9 mouse cellular contexts compared by ENCODE assay signal in genomic region chr10:76203798-76204283, GRCm38 (mm10). TPM values are rescaled to one million over a fixed set of nuclear protein-coding genes. Genes with fewer than 3 reads are reported as not detected.
DNase-seq lines count a peak whose midpoint lies in the region; ATAC-seq and TF ChIP-seq lines count a peak whose summit lies in the region.
"Had no signal": no experiment of that assay in that cellular context is flagged by ENCODE, and none has a peak within 500 bp of the region (broad histone marks: within the 10 kb centered on the region; RNA-seq: fewer than 3 reads in every experiment).

No protein-coding gene starts in this region.

- H3K9me3 ChIP-seq in embryonic facial prominence, embryonic 14.5 days (ENCODE audit: control insufficient read depth, low read length): no peaks in the 10 kb centered on the region
- H3K9me3 ChIP-seq in hindbrain, embryonic 15.5 days: no peaks in the 10 kb centered on the region
- no peaks in the 10 kb centered on the region for H3K9me3 ChIP-seq in limb, embryonic 13.5 days
- no peaks in the 10 kb centered on the region for H3K9me3 ChIP-seq in midbrain, postnatal 0 days (ENCODE audit: low read length)

- peak; percentile 71 for TF ChIP-seq CTCF in midbrain, postnatal 0 days (IDR thresholded peaks at IDR 0.05)

- H3K27ac ChIP-seq in embryonic facial prominence, embryonic 14.5 days (replicated peaks; ENCODE audit: low read depth, low read length): no peak overlapping the region
- H3K27ac ChIP-seq in hindbrain, embryonic 15.5 days (replicated peaks): no peak overlapping the region
- no peak overlapping the region for H3K27ac ChIP-seq in limb, embryonic 13.5 days
- H3K27ac ChIP-seq in midbrain, postnatal 0 days (ENCODE audit: low read depth, low read length): no peak overlapping the region

- H3K27me3 ChIP-seq in embryonic facial prominence, embryonic 14.5 days (replicated peaks; ENCODE audit: control insufficient read depth, insufficient read depth, low read length): no peaks in the 10 kb centered on the region
- H3K27me3 ChIP-seq in hindbrain, embryonic 15.5 days: no peaks in the 10 kb centered on the region
- H3K27me3 ChIP-seq in limb, embryonic 13.5 days: no peaks in the 10 kb centered on the region
- no peaks in the 10 kb centered on the region for H3K27me3 ChIP-seq in midbrain, postnatal 0 days (ENCODE audit: insufficient read depth, low read length)

- H3K36me3 ChIP-seq in embryonic facial prominence, embryonic 14.5 days (ENCODE audit: control insufficient read depth, insufficient read depth, low read length): peaks cover 28% of the 10 kb centered on the region
- H3K36me3 ChIP-seq in hindbrain, embryonic 15.5 days: peaks cover 24% of the 10 kb centered on the region
- peaks cover 25% of the 10 kb centered on the region for H3K36me3 ChIP-seq in limb, embryonic 13.5 days
- H3K36me3 ChIP-seq in midbrain, postnatal 0 days (ENCODE audit: insufficient read depth, low read length): peaks cover 17% of the 10 kb centered on the region

- peak overlapping the region; percentile 59 for H3K4me2 ChIP-seq in embryonic facial prominence, embryonic 14.5 days (ENCODE audit: low read depth, low read length)
- H3K4me2 ChIP-seq in hindbrain, embryonic 15.5 days: peak overlapping the region; percentile 59
- peak overlapping the region; percentile 63 for H3K4me2 ChIP-seq in limb, embryonic 13.5 days (replicated peaks)
- peak overlapping the region; percentile 46 for H3K4me2 ChIP-seq in midbrain, postnatal 0 days (ENCODE audit: low read depth, low read length, poor library complexity, severe bottlenecking)

- no peaks in the 10 kb centered on the region for H3K4me1 ChIP-seq in embryonic facial prominence, embryonic 14.5 days (ENCODE audit: control insufficient read depth, insufficient read depth, low read length)
- no peaks in the 10 kb centered on the region for H3K4me1 ChIP-seq in hindbrain, embryonic 15.5 days (replicated peaks)
- H3K4me1 ChIP-seq in limb, embryonic 13.5 days: no peaks in the 10 kb centered on the region
- H3K4me1 ChIP-seq in midbrain, postnatal 0 days (ENCODE audit: insufficient read depth, low read length): no peaks in the 10 kb centered on the region

- peak; percentile 53; the same call in 1 of the 2 replicates for ATAC-seq in embryonic facial prominence, embryonic 14.5 days (ENCODE audit: low read depth)
- peak; percentile 55 for ATAC-seq in hindbrain, embryonic 15.5 days (ENCODE audit: low FRiP score, low read depth)
- ATAC-seq in limb, embryonic 13.5 days (ENCODE audit: low FRiP score, low read depth): peak; percentile 36
- ATAC-seq in midbrain, postnatal 0 days (ENCODE audit: low FRiP score): peak; percentile 38; the same call in 1 of the 2 replicates
- ATAC-seq in activated CD4-positive, CD25-positive, alpha-beta regulatory T cell, adult 4 months: no peak

- H3K4me3 ChIP-seq in embryonic facial prominence, embryonic 14.5 days (ENCODE audit: low read depth, low read length): peak overlapping the region; percentile 35
- peak overlapping the region; percentile 36 for H3K4me3 ChIP-seq in hindbrain, embryonic 15.5 days
- peak overlapping the region; percentile 42 for H3K4me3 ChIP-seq in limb, embryonic 13.5 days
- peak overlapping the region; percentile 23 for H3K4me3 ChIP-seq in midbrain, postnatal 0 days (ENCODE audit: low read depth, low read length)

- peak; percentile 10 for DNase-seq in gastrocnemius, adult 18-20 months (ENCODE audit: low spot score)
- no peak for DNase-seq in gastrocnemius, postnatal 10 days
- DNase-seq in ZHBTc4 (ENCODE audit: low read depth, low spot score): peak; percentile 64
- peak; percentile 40 for DNase-seq in embryonic facial prominence, embryonic 14.5 days (ENCODE audit: low spot score)
- DNase-seq in midbrain, postnatal 0 days (ENCODE audit: low spot score): peak; percentile 71

- WGBS in embryonic facial prominence, embryonic 14.5 days: 14% methylated on average over 11 of the region's 18 CpGs
- WGBS in hindbrain, embryonic 15.5 days: 24% methylated on average over 17 of the region's 18 CpGs
- WGBS in limb, embryonic 13.5 days: 15% methylated on average over 18 of the region's 18 CpGs
- WGBS in midbrain, postnatal 0 days: 25% methylated on average over 17 of the region's 18 CpGs

- H3K9ac ChIP-seq in embryonic facial prominence, embryonic 14.5 days (ENCODE audit: low read depth, low read length): peak overlapping the region; percentile 59
- peak overlapping the region; percentile 32; the same call in 1 of the 2 replicates for H3K9ac ChIP-seq in hindbrain, embryonic 15.5 days
- H3K9ac ChIP-seq in limb, embryonic 13.5 days: peak overlapping the region; percentile 59
- H3K9ac ChIP-seq in midbrain, postnatal 0 days (replicated peaks; ENCODE audit: low read length, poor library complexity, severe bottlenecking): peak overlapping the region; percentile 48; the same call in 1 of the 2 replicates

RNA-seq across cellular contexts. Expression of gene Prmt2, which starts 33.8 kb away (rescaled TPM):
- 1 to 10 TPM; 2.7 to 4.2 TPM for total RNA-seq in gastrocnemius, adult 18-20 months (2021)
- 10 to 100 TPM in 1 of 2 experiments, 1 to 10 TPM in 1; 8.0 to 10.7 TPM for total RNA-seq in gastrocnemius, postnatal 10 days (2021)
- polyA plus RNA-seq in embryonic facial prominence, embryonic 14.5 days (2014; fragmentation: Nextera tagmentation; extraction: Ambion mirVana): 68.7 and 71.5 TPM in 2 replicates
- 321 and 338 TPM in 2 replicates for polyA plus RNA-seq in hindbrain, embryonic 15.5 days (2015; fragmentation: Nextera tagmentation; extraction: Ambion mirVana)
- 59.6 and 60.0 TPM in 2 replicates for polyA plus RNA-seq in limb, embryonic 13.5 days (2015; fragmentation: Nextera tagmentation; extraction: Ambion mirVana)
- 173 and 174 TPM in 2 replicates for total RNA-seq in midbrain, postnatal 0 days (2014; rRNA removed)
- 326 and 342 TPM in 2 replicates for polyA plus RNA-seq in midbrain, postnatal 0 days (2015; fragmentation: Nextera tagmentation; extraction: Ambion mirVana)
- polyA plus RNA-seq in activated CD4-positive, CD25-positive, alpha-beta regulatory T cell, adult 4 months (2017; shearing (Covaris generic)): 10 to 100 TPM; 21.6 to 23.1 TPM

RNA-seq across cellular contexts. Expression of gene S100b, which starts 49.8 kb away (rescaled TPM):
- total RNA-seq in gastrocnemius, adult 18-20 months (2021): 1 to 10 TPM; 1.2 to 3.5 TPM
- total RNA-seq in gastrocnemius, postnatal 10 days (2021): 1 to 10 TPM; 7.9 to 9.7 TPM
- polyA plus RNA-seq in embryonic facial prominence, embryonic 14.5 days (2014; fragmentation: Nextera tagmentation; extraction: Ambion mirVana): 12.9 and 14.6 TPM in 2 replicates
- polyA plus RNA-seq in hindbrain, embryonic 15.5 days (2015; fragmentation: Nextera tagmentation; extraction: Ambion mirVana): 4.3 and 5.9 TPM in 2 replicates
- polyA plus RNA-seq in limb, embryonic 13.5 days (2015; fragmentation: Nextera tagmentation; extraction: Ambion mirVana): 5.8 and 5.9 TPM in 2 replicates
- total RNA-seq in midbrain, postnatal 0 days (2014; rRNA removed): 8.9 and 12.9 TPM in 2 replicates
- polyA plus RNA-seq in midbrain, postnatal 0 days (2015; fragmentation: Nextera tagmentation; extraction: Ambion mirVana): 7.7 and 8.8 TPM in 2 replicates
- not detected for polyA plus RNA-seq in activated CD4-positive, CD25-positive, alpha-beta regulatory T cell, adult 4 months (2017; shearing (Covaris generic))

RNA-seq across cellular contexts. Expression of gene Slc5a4a, which starts 56.6 kb away (rescaled TPM):
- not detected for total RNA-seq in gastrocnemius, adult 18-20 months (2021)
- total RNA-seq in gastrocnemius, postnatal 10 days (2021): not detected
- not detected in 2 replicates for polyA plus RNA-seq in embryonic facial prominence, embryonic 14.5 days (2014; fragmentation: Nextera tagmentation; extraction: Ambion mirVana)
- polyA plus RNA-seq in hindbrain, embryonic 15.5 days (2015; fragmentation: Nextera tagmentation; extraction: Ambion mirVana): 0.08 and 0.09 TPM in 2 replicates
- not detected in 2 replicates for polyA plus RNA-seq in limb, embryonic 13.5 days (2015; fragmentation: Nextera tagmentation; extraction: Ambion mirVana)
- total RNA-seq in midbrain, postnatal 0 days (2014; rRNA removed): 1.2 TPM in 1 of 2 replicates, not detected in the other
- 0.10 and 0.12 TPM in 2 replicates for polyA plus RNA-seq in midbrain, postnatal 0 days (2015; fragmentation: Nextera tagmentation; extraction: Ambion mirVana)
- not detected for polyA plus RNA-seq in activated CD4-positive, CD25-positive, alpha-beta regulatory T cell, adult 4 months (2017; shearing (Covaris generic))
- total RNA-seq: layer of hippocampus, adult 8-10 months had no signal
